Mouse (Mus musculus) mouse trophoblast stem cell (cell line): ENCODE measurements around the gene Vmn2r41.
"Not testable (repeated sequence)": the region's sequence is repeated elsewhere in the genome, so short reads cannot be mapped to it uniquely, and the experiment has no call there.

ENCODE experiments used
- in situ Hi-C, 2 experiments: fragments of 300-500 bp; cut with MseI, MboI; formaldehyde crosslinking; loops; 2 replicates in 1 of 2; 3 replicates in 1 of 2; pipeline ENCODE4 v1.15.1; 2025

The Vmn2r41 gene

DNA sequence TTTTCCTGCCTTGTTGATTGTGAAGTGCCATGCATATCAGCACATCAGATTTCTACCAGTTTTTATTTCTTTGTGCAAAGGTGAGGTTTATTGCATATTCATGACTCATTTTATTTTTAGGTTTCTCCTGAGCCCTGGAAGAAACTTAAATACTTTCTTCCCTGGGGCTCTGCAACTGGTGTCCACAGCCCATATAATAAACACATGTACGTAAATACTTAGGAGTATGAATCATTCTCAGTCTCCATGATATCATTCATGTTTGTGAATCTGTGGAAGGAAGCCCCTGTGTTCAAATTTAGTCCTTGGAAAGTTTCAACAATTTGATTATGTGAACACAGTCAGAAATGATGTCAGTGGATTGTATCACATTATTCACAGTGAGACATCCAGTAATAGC, at the start of gene Vmn2r41:
Vmn2r41 (minus strand) TSS at position 101 of the 400 bp plus-strand sequence.
- in situ Hi-C loops: not testable (repeated sequence)

- in situ Hi-C loops: not testable (repeated sequence)
These were observed 38.8 kb upstream of the Vmn2r41 start, which contains the start of gene Vmn2r42 for GRCm38 (mm10) chr7:8200220-8200619. Vmn2r42 (minus strand) TSS chr7:8200320.

GRCm38 (mm10) chr7:8092871-8093270, 68.6 kb downstream of the Vmn2r41 start:
- in situ Hi-C loops: not testable (repeated sequence)
